Mouse (Mus musculus): Measurements from ENCODE around the gene Mmp7.

DNA sequence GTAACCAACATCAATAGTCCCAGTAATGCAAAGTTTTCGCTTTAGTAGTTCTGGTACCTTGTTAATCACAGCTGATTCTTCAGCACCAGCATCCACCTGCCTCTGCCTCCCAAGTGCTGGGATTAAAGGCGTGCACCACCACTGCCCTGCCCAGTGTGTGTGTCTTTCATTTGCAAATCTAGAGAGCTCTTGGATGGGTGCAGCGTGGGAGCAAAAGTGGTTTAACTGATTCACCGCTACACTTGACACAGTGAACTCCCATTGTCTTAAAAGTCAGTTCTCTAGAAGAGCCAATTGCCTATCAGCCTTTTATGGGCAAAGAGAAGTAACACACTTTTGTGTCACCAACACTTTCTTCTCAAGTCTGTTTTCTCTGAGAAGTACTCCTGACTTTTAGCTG is 19.3 kb downstream of the Mmp7 start:
- TF ChIP-seq CTCF (IDR thresholded peaks at IDR 0.05; ENCODE audit: low read depth) (no peak), EP300 (optimal IDR thresholded peaks at IDR 0.05) (no peak)
